Mouse (Mus musculus): ENCODE data around the gene Scp2.

Scp2 gene

GRCm38 (mm10) chr4:108015067-108015765, 129.6 kb downstream of the Scp2 start:
- DNase-seq = no peak

GRCm38 (mm10) chr4:108014466-108014865, 130.3 kb downstream of the Scp2 start:
- no peak for DNase-seq

GRCm38 (mm10) chr4:108008541-108008940, 136.3 kb downstream of the Scp2 start:
- DNase-seq = no peak

GRCm38 (mm10) chr4:108007532-108008103, 137.2 kb downstream of the Scp2 start:
- DNase-seq = no peak

- no peak for DNase-seq
Measured at GRCm38 (mm10) chr4:108005328-108005727, 139.5 kb downstream of the Scp2 start.

GRCm38 (mm10) chr4:107999380-107999779, 145.4 kb downstream of the Scp2 start:
- DNase-seq = no peak

- DNase-seq = no peak
Measured at GRCm38 (mm10) chr4:107998641-107999332, 146.0 kb downstream of the Scp2 start.

GRCm38 (mm10) chr4:107996418-107996986, 148.3 kb downstream of the Scp2 start:
- DNase-seq = no peak

GRCm38 (mm10) chr4:107995727-107996126, 149.1 kb downstream of the Scp2 start:
- no peak for DNase-seq

- DNase-seq = no peak
Measured at GRCm38 (mm10) chr4:107995011-107995410, 149.8 kb downstream of the Scp2 start.
